Mouse (Mus musculus) E14TG2a.4 (cell line): Measurements from ENCODE around the gene Ispd.

Experiments
- CTCF ChIP-seq: conservative IDR thresholded peaks from 2 replicates; pipeline ENCODE4 v1.5.1; 2014; ENCODE audit warnings: low read length
- NANOG ChIP-seq: IDR thresholded peaks from 2 replicates; pipeline ENCODE4 v1.6.1; 2014; ENCODE audit warnings: borderline replicate concordance, low read length, mixed read lengths
- POU5F1 ChIP-seq: IDR thresholded peaks from 2 replicates; pipeline ENCODE4 v1.6.1; 2014; ENCODE audit warnings: low read length, borderline replicate concordance

GRCm38 (mm10) chr12:36471411-36471810 lies 90.2 kb downstream of the Ispd start:
- TF ChIP-seq CTCF (no peak), POU5F1 (no peak), NANOG (no peak)
